Mouse (Mus musculus) forebrain, embryonic 13.5 days (tissue): ENCODE measurements around the gene Cnnm1. TPM values are rescaled to one million over a fixed set of nuclear protein-coding genes. Genes with fewer than 3 reads are reported as not detected.

Experiments
- ATAC-seq: fragments of 200-750 bp; cut with Nextera tagmentation; 2 replicates; pipeline ENCODE4 v1.8.0; 2017
- H3K27ac ChIP-seq: fragments of 300-500 bp; sonication (generic); 2 replicates; pipeline ENCODE4 v1.5.1; 2015; ENCODE audit warnings: inconsistent platforms, mild to moderate bottlenecking, moderate library complexity
- H3K27me3 ChIP-seq: fragments of 300-500 bp; sonication (generic); 2 replicates; pipeline ENCODE4 v1.6.1; 2015; ENCODE audit warnings: mild to moderate bottlenecking, inconsistent platforms
- H3K36me3 ChIP-seq: fragments of 300-500 bp; sonication (generic); 2 replicates; pipeline ENCODE4 v1.6.1; 2015; ENCODE audit warnings: mild to moderate bottlenecking, inconsistent platforms; ENCODE audit not compliant: poor library complexity, severe bottlenecking
- H3K4me1 ChIP-seq: fragments of 300-500 bp; sonication (generic); 2 replicates; pipeline ENCODE4 v1.6.1; 2015; ENCODE audit warnings: inconsistent platforms
- H3K4me2 ChIP-seq: fragments of 300-500 bp; sonication (generic); 2 replicates; pipeline ENCODE4 v1.6.1; 2015; ENCODE audit warnings: inconsistent platforms, mild to moderate bottlenecking, moderate library complexity
- H3K4me3 ChIP-seq: fragments of 300-500 bp; sonication (generic); 2 replicates; pipeline ENCODE4 v1.5.1; 2015; ENCODE audit warnings: mild to moderate bottlenecking, inconsistent platforms
- H3K9ac ChIP-seq: fragments of 300-500 bp; sonication (generic); 2 replicates; pipeline ENCODE4 v1.6.1; 2015; ENCODE audit warnings: mild to moderate bottlenecking, inconsistent platforms
- H3K9me3 ChIP-seq: fragments of 300-500 bp; sonication (generic); replicated peaks from 2 replicates; pipeline ENCODE4 v1.6.1; 2016; ENCODE audit warnings: inconsistent platforms
- WGBS: fragments of 180-500 bp; shearing (Covaris S2); methylation state at CpG from one replicate; pipeline ENCODE4 v1.1.7; 2015; 5-methylcytosine and 5-hydroxymethylcytosine counted together
- polyA plus RNA-seq: library from polyadenylated mRNA; unstranded; fragments of >200 nt; fragmentation: Nextera tagmentation; extraction: Ambion mirVana; gene quantifications from 2 replicates; pipeline ENCODE4 v1.2.1, GENCODE M21; 2015

Gene Cnnm1
- polyA plus RNA-seq, 1 experiment from 2014 or later = 0.61 TPM

- Histone ChIP-seq H3K4me2 (no peak overlapping the region), H3K9me3 (no peaks in the 10 kb centered on the region), H3K36me3 (peaks cover 28% of the 10 kb centered on the region), H3K4me3 (no peak overlapping the region), H3K9ac (peak overlapping the region; percentile 35; the same call in 1 of the 2 replicates), H3K27ac (no peak overlapping the region), H3K27me3 (no peaks in the 10 kb centered on the region), H3K4me1 (peaks cover 29% of the 10 kb centered on the region)
- WGBS = 71% methylated on average over 6 of the region's 6 CpGs
- ATAC-seq = no peak
Measured at GRCm38 (mm10) chr19:43517320-43517719, 77.1 kb downstream of the Cnnm1 start.

GRCm38 (mm10) chr19:43517808-43518207 lies 77.6 kb downstream of the Cnnm1 start:
- no peak overlapping the region for H3K4me3 ChIP-seq
- no peak for ATAC-seq
- 61% methylated on average over 7 of the region's 7 CpGs for WGBS
- H3K4me2 ChIP-seq = no peak overlapping the region
- peaks cover 24% of the 10 kb centered on the region for H3K36me3 ChIP-seq
- H3K27ac ChIP-seq = no peak overlapping the region
- no peaks in the 10 kb centered on the region for H3K27me3 ChIP-seq
- H3K9me3 ChIP-seq = no peaks in the 10 kb centered on the region
- peaks cover 34% of the 10 kb centered on the region for H3K4me1 ChIP-seq
- no peak overlapping the region for H3K9ac ChIP-seq

GRCm38 (mm10) chr19:43518261-43518660 lies 78.0 kb downstream of the Cnnm1 start:
- Histone ChIP-seq H3K36me3 (peaks cover 24% of the 10 kb centered on the region), H3K9me3 (no peaks in the 10 kb centered on the region), H3K27ac (no peak overlapping the region), H3K27me3 (no peaks in the 10 kb centered on the region), H3K4me2 (no peak overlapping the region), H3K4me1 (peaks cover 39% of the 10 kb centered on the region), H3K9ac (no peak overlapping the region), H3K4me3 (no peak overlapping the region)
- 92% methylated on average over 7 of the region's 7 CpGs for WGBS
- ATAC-seq = no peak

GRCm38 (mm10) chr19:43519226-43519625 lies 79.0 kb downstream of the Cnnm1 start:
- no peak for ATAC-seq
- H3K27me3 ChIP-seq = no peaks in the 10 kb centered on the region
- H3K27ac ChIP-seq = no peak overlapping the region
- H3K4me2 ChIP-seq = no peak overlapping the region
- H3K9ac ChIP-seq = no peak overlapping the region
- WGBS = 82% methylated on average over 10 of the region's 10 CpGs
- H3K4me3 ChIP-seq = no peak overlapping the region
- H3K9me3 ChIP-seq = no peaks in the 10 kb centered on the region
- H3K4me1 ChIP-seq = peaks cover 47% of the 10 kb centered on the region
- peaks cover 19% of the 10 kb centered on the region for H3K36me3 ChIP-seq

- no peak for ATAC-seq
- 0 out of 2 replicates have a peak, but pooled peaks cover 7% of the 10 kb centered on the region for H3K36me3 ChIP-seq
- no peaks in the 10 kb centered on the region for H3K9me3 ChIP-seq
- peaks cover 52% of the 10 kb centered on the region for H3K4me1 ChIP-seq
- no peak overlapping the region for H3K9ac ChIP-seq
- H3K4me2 ChIP-seq = no peak overlapping the region
- 80% methylated on average over 9 of the region's 10 CpGs for WGBS
- no peaks in the 10 kb centered on the region for H3K27me3 ChIP-seq
- no peak overlapping the region for H3K27ac ChIP-seq
- no peak overlapping the region for H3K4me3 ChIP-seq
Measured at GRCm38 (mm10) chr19:43520402-43520801, 80.2 kb downstream of the Cnnm1 start.

- Histone ChIP-seq H3K36me3 (0 out of 2 replicates have a peak, but pooled peaks cover 3% of the 10 kb centered on the region), H3K4me3 (0 out of 2 replicates have a peak overlapping the region, but pooled peaks have one; percentile 13), H3K4me1 (peaks cover 54% of the 10 kb centered on the region), H3K27ac (no peak overlapping the region), H3K9ac (peak overlapping the region; percentile 35), H3K4me2 (peak overlapping the region; percentile 42), H3K9me3 (no peaks in the 10 kb centered on the region), H3K27me3 (no peaks in the 10 kb centered on the region)
- no peak for ATAC-seq
- WGBS = 6% methylated on average over 8 of the region's 8 CpGs
Measured at GRCm38 (mm10) chr19:43521362-43521761, 81.1 kb downstream of the Cnnm1 start.

- 72% methylated on average over 9 of the region's 9 CpGs for WGBS
- Histone ChIP-seq H3K9ac (no peak overlapping the region; the same call in 1 of the 2 replicates), H3K4me1 (peaks cover 54% of the 10 kb centered on the region), H3K36me3 (0 out of 2 replicates have a peak, but pooled peaks cover 3% of the 10 kb centered on the region), H3K27me3 (0 out of 2 replicates have a peak, but pooled peaks cover 3% of the 10 kb centered on the region), H3K9me3 (no peaks in the 10 kb centered on the region), H3K27ac (no peak overlapping the region), H3K4me2 (peak overlapping the region; percentile 42), H3K4me3 (no peak overlapping the region)
- ATAC-seq = no peak
Measured at GRCm38 (mm10) chr19:43521996-43522395, 81.8 kb downstream of the Cnnm1 start.

- peak overlapping the region; percentile 62 for H3K4me2 ChIP-seq
- ATAC-seq = no peak
- 7% methylated on average over 12 of the region's 12 CpGs for WGBS
- H3K27me3 ChIP-seq = peaks cover 8% of the 10 kb centered on the region
- H3K4me1 ChIP-seq = peaks cover 46% of the 10 kb centered on the region
- H3K9me3 ChIP-seq = no peaks in the 10 kb centered on the region
- peak overlapping the region; percentile 71 for H3K4me3 ChIP-seq
- peak overlapping the region; percentile 72 for H3K9ac ChIP-seq
- no peaks in the 10 kb centered on the region for H3K36me3 ChIP-seq
- no peak overlapping the region for H3K27ac ChIP-seq
Measured at GRCm38 (mm10) chr19:43523551-43523950, 83.3 kb downstream of the Cnnm1 start.

- Histone ChIP-seq H3K27me3 (peaks cover 8% of the 10 kb centered on the region), H3K9ac (peak within 1 kb of the TSS; percentile 81), H3K36me3 (no peaks in the 10 kb centered on the region), H3K4me2 (peak within 1 kb of the TSS; percentile 62), H3K9me3 (no peaks in the 10 kb centered on the region), H3K4me1 (peaks cover 46% of the 10 kb centered on the region), H3K27ac (peak within 1 kb of the TSS; percentile 48), H3K4me3 (peak within 1 kb of the TSS; percentile 71)
- ATAC-seq = peak; percentile 100
- WGBS = under 1% methylated on average over 58 of the region's 58 CpGs
Measured at GRCm38 (mm10) chr19:43524187-43525103, 84.2 kb downstream of the Cnnm1 start, which contains the start of gene Got1. Got1 (minus strand) TSS chr19:43524605.

- Histone ChIP-seq H3K4me2 (peak overlapping the region; percentile 62), H3K27ac (peak overlapping the region; percentile 48; the same call in 1 of the 2 replicates), H3K4me1 (peaks cover 48% of the 10 kb centered on the region), H3K9ac (peak overlapping the region; percentile 81), H3K4me3 (peak overlapping the region; percentile 71), H3K36me3 (no peaks in the 10 kb centered on the region), H3K9me3 (no peaks in the 10 kb centered on the region), H3K27me3 (peaks cover 8% of the 10 kb centered on the region)
- ATAC-seq = no peak
- 20% methylated on average over 10 of the region's 10 CpGs for WGBS
Measured at GRCm38 (mm10) chr19:43525104-43525482, 84.9 kb downstream of the Cnnm1 start.

- H3K9ac ChIP-seq = no peak overlapping the region
- peaks cover 47% of the 10 kb centered on the region for H3K4me1 ChIP-seq
- H3K27ac ChIP-seq = no peak overlapping the region
- H3K4me3 ChIP-seq = peak overlapping the region; percentile 71; the same call in 1 of the 2 replicates
- H3K9me3 ChIP-seq = no peaks in the 10 kb centered on the region
- peaks cover 8% of the 10 kb centered on the region for H3K27me3 ChIP-seq
- ATAC-seq = no peak
- peak overlapping the region; percentile 62 for H3K4me2 ChIP-seq
- no peaks in the 10 kb centered on the region for H3K36me3 ChIP-seq
- 89% methylated on average over 7 of the region's 7 CpGs for WGBS
Measured at GRCm38 (mm10) chr19:43525566-43525965, 85.3 kb downstream of the Cnnm1 start.

GRCm38 (mm10) chr19:43526025-43526424 lies 85.8 kb downstream of the Cnnm1 start:
- Histone ChIP-seq H3K36me3 (no peaks in the 10 kb centered on the region), H3K9ac (no peak overlapping the region), H3K4me3 (no peak overlapping the region), H3K4me2 (no peak overlapping the region), H3K27ac (no peak overlapping the region), H3K4me1 (peaks cover 43% of the 10 kb centered on the region), H3K9me3 (no peaks in the 10 kb centered on the region), H3K27me3 (peaks cover 8% of the 10 kb centered on the region)
- no peak for ATAC-seq
- WGBS = 93% methylated on average over 9 of the region's 9 CpGs
